20 mouse cellular contexts compared by ENCODE assay signal in the genomic region with DNA sequence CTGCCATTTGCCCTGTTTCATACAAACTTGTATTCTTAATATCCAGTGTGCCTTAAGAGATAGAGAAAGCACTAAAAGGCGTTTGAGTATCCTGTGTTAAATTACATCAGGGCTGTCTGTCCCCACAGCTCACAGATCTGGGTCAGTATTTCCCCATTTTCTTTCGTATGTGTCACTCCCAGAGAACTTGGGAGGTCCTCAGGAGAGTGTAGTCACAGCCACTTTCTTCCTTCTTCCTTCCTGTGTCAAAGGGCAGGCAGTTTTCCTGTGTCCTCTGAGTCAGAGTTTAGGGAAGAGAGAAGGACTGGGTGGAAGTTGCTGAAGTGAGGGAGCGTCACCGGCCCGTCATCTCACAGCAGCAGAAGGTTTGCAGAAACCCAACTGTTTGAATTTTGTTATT.
"Had no signal": no experiment of that assay in that cellular context is flagged by ENCODE, and none has a peak within 500 bp of the region (broad histone marks: within the 10 kb centered on the region; RNA-seq: fewer than 3 reads in every experiment).

No protein-coding gene starts in this region.

- DNase-seq: kidney, adult 11 months; kidney, adult 8-10 months; kidney, postnatal 10 days; kidney, postnatal 36 days; layer of hippocampus, postnatal 36 days; left cerebral cortex, postnatal 4 days; liver, postnatal 0 days; lung, embryonic 14.5 days; lung, postnatal 10 days; thymus, postnatal 25 days had no signal

- H3K9ac ChIP-seq: kidney, embryonic 15.5 days; limb, embryonic 12.5 days; limb, embryonic 15.5 days; liver, embryonic 14.5 days; liver, postnatal 0 days; lung, embryonic 14.5 days; midbrain, embryonic 12.5 days; midbrain, embryonic 15.5 days; neural tube, embryonic 13.5 days had no signal

- H3K4me1 ChIP-seq: kidney, embryonic 15.5 days; midbrain, embryonic 12.5 days; midbrain, embryonic 15.5 days; neural tube, embryonic 13.5 days had no signal

- H3K27me3 ChIP-seq: kidney, embryonic 15.5 days; limb, embryonic 12.5 days; limb, embryonic 15.5 days; midbrain, embryonic 12.5 days; midbrain, embryonic 15.5 days; neural tube, embryonic 13.5 days had no signal

- H3K4me2 ChIP-seq: kidney, embryonic 15.5 days; limb, embryonic 12.5 days; limb, embryonic 15.5 days; liver, embryonic 11.5 days; lung, embryonic 14.5 days; midbrain, embryonic 12.5 days; midbrain, embryonic 15.5 days; neural tube, embryonic 13.5 days had no signal

- ATAC-seq: inflammation-experienced regulatory T-cells, adult 6 months; liver, postnatal 0 days; midbrain, embryonic 15.5 days had no signal

- H3K4me3 ChIP-seq: kidney, embryonic 15.5 days; limb, embryonic 12.5 days; limb, embryonic 15.5 days; midbrain, embryonic 12.5 days; midbrain, embryonic 15.5 days; myocyte; neural tube, embryonic 13.5 days had no signal

- H3K36me3 ChIP-seq: kidney, embryonic 15.5 days; limb, embryonic 12.5 days; limb, embryonic 15.5 days; midbrain, embryonic 12.5 days; midbrain, embryonic 15.5 days; neural tube, embryonic 13.5 days had no signal

- H3K27ac ChIP-seq: kidney, embryonic 15.5 days; limb, embryonic 12.5 days; limb, embryonic 15.5 days; liver, embryonic 14.5 days; midbrain, embryonic 12.5 days; midbrain, embryonic 15.5 days; neural tube, embryonic 13.5 days had no signal

- H3K9me3 ChIP-seq: kidney, embryonic 15.5 days; limb, embryonic 12.5 days; limb, embryonic 15.5 days; midbrain, embryonic 12.5 days; midbrain, embryonic 15.5 days; neural tube, embryonic 13.5 days had no signal
